Mouse (Mus musculus) induced T-regulatory cell, adult 2 months (primary cell): Measurements from ENCODE around the gene Pappa2.

Source experiments
- DNase-seq: peaks from one replicate; pipeline ENCODE4 v3.0.0-alpha.2; 2012; ENCODE audit warnings: low read depth

The Pappa2 gene

GRCm38 (mm10) chr1:158910661-158911060 lies 69.6 kb downstream of the Pappa2 start:
- no peak for DNase-seq

- no peak for DNase-seq
Observed at GRCm38 (mm10) chr1:158897339-158897738, 83.0 kb downstream of the Pappa2 start.

GRCm38 (mm10) chr1:158894441-158894840 lies 85.8 kb downstream of the Pappa2 start:
- DNase-seq = no peak

- DNase-seq = no peak
Observed at GRCm38 (mm10) chr1:158875487-158875886, 104.8 kb downstream of the Pappa2 start.

GRCm38 (mm10) chr1:158874552-158875077 lies 105.7 kb downstream of the Pappa2 start:
- no peak for DNase-seq

- DNase-seq = no peak
Observed at GRCm38 (mm10) chr1:158873631-158874030, 106.7 kb downstream of the Pappa2 start.

GRCm38 (mm10) chr1:158871401-158871800 lies 108.9 kb downstream of the Pappa2 start:
- DNase-seq = no peak

GRCm38 (mm10) chr1:158860190-158860589 lies 120.1 kb downstream of the Pappa2 start:
- no peak for DNase-seq

- no peak for DNase-seq
Observed at GRCm38 (mm10) chr1:158853936-158854882, 126.1 kb downstream of the Pappa2 start.

- DNase-seq = no peak
Observed at GRCm38 (mm10) chr1:158852836-158853567, 127.3 kb downstream of the Pappa2 start.

GRCm38 (mm10) chr1:158850459-158850858 lies 129.8 kb downstream of the Pappa2 start:
- DNase-seq = no peak

GRCm38 (mm10) chr1:158844604-158845003 lies 135.7 kb downstream of the Pappa2 start:
- no peak for DNase-seq

- DNase-seq = no peak
Observed at GRCm38 (mm10) chr1:158837151-158837550, 143.1 kb downstream of the Pappa2 start.

- DNase-seq = no peak
Observed at GRCm38 (mm10) chr1:158830152-158830551, 150.1 kb downstream of the Pappa2 start.

GRCm38 (mm10) chr1:158827931-158828330 lies 152.4 kb downstream of the Pappa2 start:
- no peak for DNase-seq

GRCm38 (mm10) chr1:158819676-158820075 lies 160.6 kb downstream of the Pappa2 start:
- no peak for DNase-seq

GRCm38 (mm10) chr1:158816479-158816878 lies 163.8 kb downstream of the Pappa2 start:
- no peak for DNase-seq

GRCm38 (mm10) chr1:158811887-158812286 lies 168.4 kb downstream of the Pappa2 start:
- no peak for DNase-seq

GRCm38 (mm10) chr1:158775486-158775885 lies 204.8 kb downstream of the Pappa2 start:
- DNase-seq = no peak

GRCm38 (mm10) chr1:158773102-158773501 lies 207.2 kb downstream of the Pappa2 start:
- DNase-seq = no peak

GRCm38 (mm10) chr1:158770756-158771155 lies 209.5 kb downstream of the Pappa2 start:
- no peak for DNase-seq

GRCm38 (mm10) chr1:158770036-158770655 lies 210.1 kb downstream of the Pappa2 start:
- DNase-seq = no peak
